Mouse (Mus musculus) myocyte (in vitro differentiated cells): ENCODE data around the gene Stxbp1.

ENCODE experiments used
- E2F4 ChIP-seq: IDR thresholded peaks from one replicate; pipeline ENCODE4 v1.6.1; 2011; ENCODE audit warnings: mild to moderate bottlenecking, control low read depth, moderate library complexity; ENCODE audit not compliant: insufficient read depth
- MYOD1 ChIP-seq, 3 experiments: IDR thresholded peaks; one replicate each; pipeline ENCODE4 v1.6.1; 2011; ENCODE audit warnings: control low read depth in 2 of 3, low read depth in 2 of 3, mild to moderate bottlenecking in 2 of 3, moderate library complexity in 1 of 3; ENCODE audit not compliant: insufficient read length in 2 of 3, control insufficient read depth in 1 of 3
- POLR2A ChIP-seq: IDR thresholded peaks from one replicate; pipeline ENCODE4 v1.6.1; 2011; ENCODE audit warnings: low read depth, mild to moderate bottlenecking, control low read depth, moderate library complexity; ENCODE audit not compliant: insufficient read length
- USF1 ChIP-seq: IDR thresholded peaks from one replicate; pipeline ENCODE4 v1.6.1; 2011; ENCODE audit warnings: low read depth, mild to moderate bottlenecking, control low read depth, moderate library complexity

- TF ChIP-seq MYOD1 (IDR thresholded peaks at IDR 0.05; ENCODE audit: control insufficient read depth in 1 of 3, insufficient read length in 2 of 3, low read depth in 2 of 3), result no peak
- no peak for TF ChIP-seq E2F4
- no peak for TF ChIP-seq USF1
- TF ChIP-seq POLR2A, result no peak
These were observed 102.6 kb downstream of the Stxbp1 start for GRCm38 (mm10) chr2:32744272-32744982.
